Mouse (Mus musculus): ENCODE results near the gene Dcp1b. TPM values are rescaled to one million over a fixed set of nuclear protein-coding genes. Genes with fewer than 3 reads are reported as not detected.
"Not testable (repeated sequence)": the region's sequence is repeated elsewhere in the genome, so short reads cannot be mapped to it uniquely, and the experiment has no call there.

Dcp1b gene
- polyA plus RNA-seq, 1 experiment: 31.7 TPM

DNA sequence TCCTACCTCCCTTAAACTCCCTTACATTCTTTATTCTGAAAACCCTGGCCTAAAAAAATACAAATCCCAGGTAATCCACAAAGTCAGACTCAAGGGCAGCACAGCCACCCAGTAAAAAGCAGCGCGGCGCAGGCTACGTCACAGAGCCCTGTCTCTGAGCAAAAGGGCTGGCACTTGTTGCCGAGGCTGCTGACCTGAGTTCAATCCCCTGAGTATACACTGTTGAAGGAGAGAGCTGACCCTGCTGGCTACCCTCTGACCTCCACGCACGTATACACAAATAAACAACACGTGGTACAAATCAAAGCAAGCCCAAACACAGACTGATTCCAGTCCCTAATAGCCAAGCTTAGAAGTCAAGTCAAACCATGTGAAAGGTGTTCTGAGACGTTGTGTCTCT, 19.1 kb downstream of the Dcp1b start:
- DNase-seq (ENCODE audit: extremely low spot score in 1 of 2, low spot score in 1 of 2): no peak

DNA sequence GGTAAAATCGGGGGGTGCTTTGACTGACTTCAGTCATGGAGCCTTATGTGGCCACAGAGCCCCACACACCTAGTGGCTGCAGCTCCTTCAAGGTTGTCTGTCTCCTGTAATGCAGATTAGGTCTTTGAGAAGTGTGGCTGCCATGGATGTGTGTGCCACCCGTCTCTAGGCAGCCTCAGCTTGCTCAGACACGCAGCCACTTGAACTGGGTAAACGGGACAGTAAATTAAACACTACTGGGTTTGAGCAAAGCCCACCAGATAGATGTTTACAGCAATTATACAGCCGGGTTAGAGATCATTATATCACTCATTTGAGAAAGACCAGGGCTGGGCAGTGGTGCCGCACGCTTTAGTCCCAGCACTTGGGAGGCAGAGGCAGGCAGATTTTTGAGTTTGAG, 19.5 kb downstream of the Dcp1b start:
- DNase-seq (ENCODE audit: extremely low spot score in 1 of 2, low spot score in 1 of 2): no peak

DNA sequence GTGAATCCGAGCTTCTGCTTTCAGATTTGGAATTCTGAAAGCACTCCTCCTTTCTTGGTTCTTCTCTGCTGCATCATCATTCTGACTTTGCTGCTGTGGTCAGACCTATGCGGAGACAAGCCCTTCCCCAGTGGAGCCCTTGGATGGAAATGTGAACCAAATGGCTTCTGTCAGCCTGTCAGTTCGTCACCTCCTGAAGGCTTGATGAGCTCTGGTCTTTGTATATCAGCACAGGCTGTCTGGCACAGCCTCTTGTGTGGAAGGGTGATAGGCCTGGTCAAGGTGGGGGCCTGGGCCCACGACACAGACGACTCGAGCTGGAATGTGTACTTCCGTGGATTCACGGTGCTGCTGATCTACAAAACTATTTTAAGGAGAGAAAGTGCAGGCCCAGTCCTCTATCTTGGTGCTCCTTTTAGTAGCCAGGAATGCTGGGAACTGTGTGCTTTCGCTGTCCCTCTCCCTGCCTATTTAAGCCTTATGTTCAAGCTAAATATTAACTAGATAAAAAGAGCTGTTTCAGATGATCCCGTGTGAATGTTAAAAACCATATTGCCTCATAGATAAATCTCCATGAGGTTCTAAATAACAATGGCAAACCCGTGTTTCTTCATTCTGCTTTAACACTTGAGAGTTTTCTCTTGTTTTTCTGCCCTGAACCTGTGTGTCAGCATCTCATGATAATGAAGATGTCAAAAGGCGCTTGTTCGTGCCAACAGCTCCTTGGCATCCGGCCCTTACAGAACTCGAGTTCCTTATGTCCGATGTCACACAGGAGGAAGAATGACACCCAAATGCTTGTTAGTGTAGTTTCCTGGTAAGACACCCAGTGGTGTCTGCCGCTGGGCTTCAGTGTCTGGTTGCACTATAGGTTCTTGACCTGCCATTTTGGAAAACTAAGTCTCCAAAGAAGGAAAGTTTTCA, 21.6 kb downstream of the Dcp1b start, which contains the start of gene Cacna1c:
Cacna1c (minus strand) TSS at position 37 of the 924 bp plus-strand sequence.
- DNase-seq (ENCODE audit: extremely low spot score in 1 of 2, low spot score in 1 of 2): no peak

DNA sequence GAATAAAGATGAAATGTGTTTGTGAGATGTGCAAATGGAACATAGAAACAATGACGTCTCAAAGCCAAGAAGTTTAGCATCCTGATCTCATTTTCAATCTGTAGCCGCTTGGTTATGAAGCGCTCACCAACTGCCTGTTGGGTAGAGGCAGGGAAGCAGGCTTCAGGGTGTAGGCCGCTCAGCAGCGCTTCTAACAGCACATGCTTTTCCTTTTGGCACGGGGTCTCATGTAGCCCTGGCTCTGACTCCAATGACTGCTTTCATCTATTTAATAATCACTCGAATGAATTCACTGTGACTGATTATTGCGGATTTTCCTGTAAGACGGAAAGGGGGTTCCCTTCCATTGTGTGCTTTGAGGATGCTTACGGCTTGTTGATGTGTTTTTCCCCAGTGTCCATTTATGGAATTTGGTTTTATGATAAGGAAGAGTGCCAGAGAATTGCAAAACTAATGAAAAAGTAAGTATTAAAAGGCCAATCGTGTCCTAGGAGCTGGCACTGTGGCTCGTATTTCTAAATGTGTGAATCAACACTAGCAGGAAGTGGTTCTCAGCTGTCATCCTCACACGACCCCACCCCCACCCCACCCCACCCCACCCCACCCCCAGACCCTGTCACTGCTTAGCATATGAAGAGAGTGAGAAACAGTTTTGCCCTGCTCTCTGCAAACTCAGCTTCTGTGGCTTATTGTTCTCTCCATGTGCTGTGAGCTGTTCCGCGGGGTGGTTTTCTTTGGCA, 23.7 kb downstream of the Dcp1b start:
- no peak for DNase-seq (ENCODE audit: extremely low spot score in 1 of 2, low spot score in 1 of 2)

DNA sequence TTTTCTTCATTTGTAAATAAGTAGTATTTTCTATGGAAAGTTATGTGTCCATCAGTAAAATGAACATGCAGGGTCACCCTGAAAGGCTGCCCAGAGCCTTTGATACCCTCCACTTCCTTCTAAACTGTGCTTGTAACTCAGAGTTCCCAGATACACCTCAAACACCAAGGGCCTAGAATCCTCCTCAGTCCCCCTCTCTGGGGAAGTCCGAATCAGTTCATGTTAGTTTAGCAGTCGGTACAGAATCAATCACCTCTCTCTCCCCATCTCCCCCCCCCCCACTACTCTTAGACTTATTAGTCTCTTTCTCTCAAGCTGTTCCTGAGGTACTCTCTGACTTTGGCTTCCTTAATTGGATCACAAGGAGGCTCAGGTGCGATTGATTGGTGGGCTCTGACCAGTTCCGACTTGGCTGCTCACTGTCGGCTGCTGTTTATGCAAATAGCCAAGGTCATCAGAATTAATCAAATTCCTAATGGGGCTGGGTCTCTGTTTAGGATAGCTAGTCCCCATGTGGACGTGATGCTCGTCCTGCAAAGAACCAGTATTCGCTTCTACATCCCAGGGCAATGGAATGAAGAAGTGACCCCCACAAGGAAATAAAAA, 24.3 kb downstream of the Dcp1b start:
- DNase-seq (ENCODE audit: extremely low spot score in 1 of 2, low spot score in 1 of 2): no peak

DNA sequence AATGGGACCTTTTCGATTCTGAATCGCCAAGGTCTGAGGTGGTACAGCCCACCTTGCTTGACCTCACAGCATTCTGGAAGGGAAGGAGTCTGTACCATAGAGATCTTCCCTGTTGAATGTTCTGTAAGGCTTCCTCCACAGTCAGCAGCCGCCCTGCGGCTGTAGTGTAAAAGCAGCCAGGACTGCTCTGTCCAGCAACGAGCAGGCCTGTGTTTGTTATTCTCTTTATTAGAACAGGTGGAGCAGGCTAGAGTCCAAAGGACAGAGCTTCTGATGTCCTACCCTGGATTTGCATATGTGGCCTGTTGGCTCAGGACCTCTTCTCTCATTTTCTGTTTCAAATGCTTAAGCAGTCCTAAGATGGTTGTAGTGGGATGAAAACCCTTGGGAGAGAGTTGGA, 25.3 kb downstream of the Dcp1b start:
- no peak for DNase-seq (ENCODE audit: extremely low spot score in 1 of 2, low spot score in 1 of 2)

DNA sequence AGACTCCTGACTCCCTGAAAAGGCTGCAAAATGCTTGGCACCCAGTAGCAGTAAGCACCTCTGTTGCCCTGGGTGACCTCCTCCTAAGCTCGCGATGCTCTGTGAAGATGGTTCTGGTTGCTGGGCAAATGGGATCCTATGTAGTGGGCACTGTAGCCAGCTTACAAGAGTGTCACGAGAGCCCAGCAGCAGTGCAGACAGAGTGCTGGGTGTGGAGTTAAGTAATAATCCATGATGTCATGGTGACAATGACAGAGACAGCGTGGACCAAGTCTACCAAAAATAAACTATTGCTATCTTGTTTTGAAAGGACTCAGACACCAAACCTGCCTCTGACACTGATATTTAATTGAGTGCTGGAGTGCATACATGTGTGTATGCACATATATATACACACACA, 26.5 kb downstream of the Dcp1b start:
- no peak for DNase-seq (ENCODE audit: extremely low spot score in 1 of 2, low spot score in 1 of 2)

DNA sequence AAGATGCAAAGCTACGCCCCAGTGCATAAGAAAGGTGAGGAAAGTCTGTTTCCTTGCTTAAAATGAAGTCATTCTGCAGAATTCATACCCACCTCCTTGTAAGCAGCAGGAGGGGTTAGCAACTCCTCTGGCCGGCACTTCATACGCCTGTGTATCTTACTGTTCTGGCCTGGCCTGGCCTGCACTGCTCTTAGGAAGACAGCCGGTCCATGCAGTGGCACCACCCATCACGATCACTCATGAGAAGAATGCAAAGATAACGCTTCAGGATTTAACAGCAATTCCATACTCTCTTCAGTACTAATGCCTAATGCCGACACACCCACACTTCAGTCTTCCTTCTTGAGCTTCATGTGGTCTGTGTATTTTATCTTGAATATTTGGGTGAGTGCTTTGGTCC, 29.2 kb downstream of the Dcp1b start:
- DNase-seq (ENCODE audit: extremely low spot score in 1 of 2, low spot score in 1 of 2): no peak

DNA sequence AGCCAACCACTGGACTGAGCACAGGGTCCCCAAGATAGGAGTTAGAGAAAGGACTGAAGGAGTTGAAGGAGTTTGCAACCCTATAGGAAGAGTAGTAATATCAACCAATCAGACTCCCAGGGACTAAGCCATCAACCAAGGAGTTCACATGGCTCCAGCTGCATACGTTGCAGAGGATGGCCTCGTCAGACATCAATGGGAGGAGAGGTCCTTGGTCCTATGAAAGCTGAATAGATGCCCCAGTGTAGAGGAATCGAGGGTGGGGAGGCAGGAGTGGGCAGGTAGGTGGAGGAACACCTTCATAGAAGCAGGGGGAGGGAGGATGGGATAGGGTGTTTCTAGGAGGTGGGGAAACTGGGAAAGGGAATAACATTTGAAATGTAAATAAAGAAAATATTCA, 29.9 kb downstream of the Dcp1b start:
- no peak for DNase-seq (ENCODE audit: extremely low spot score in 1 of 2, low spot score in 1 of 2)

DNA sequence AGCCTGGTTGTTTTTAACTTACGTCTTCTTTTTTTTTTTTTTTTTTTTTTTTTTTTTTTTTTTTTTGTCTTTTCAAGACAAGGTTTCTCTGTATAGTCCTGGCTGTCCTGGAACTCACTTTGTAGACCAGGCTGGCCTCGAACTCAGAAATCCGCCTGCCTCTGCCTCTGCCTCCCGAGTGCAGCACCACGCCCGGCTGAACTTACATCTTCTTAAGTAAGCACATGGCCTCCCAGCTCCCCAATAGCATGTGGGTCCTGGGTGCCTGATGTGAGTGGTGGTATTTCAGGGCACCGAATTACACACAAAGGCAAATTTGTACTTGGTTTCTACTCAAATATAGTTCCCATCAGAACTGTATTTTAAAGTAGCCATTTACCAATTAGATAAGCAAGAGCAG, 31.0 kb downstream of the Dcp1b start:
- DNase-seq (ENCODE audit: extremely low spot score in 1 of 2, low spot score in 1 of 2): not testable (repeated sequence)

DNA sequence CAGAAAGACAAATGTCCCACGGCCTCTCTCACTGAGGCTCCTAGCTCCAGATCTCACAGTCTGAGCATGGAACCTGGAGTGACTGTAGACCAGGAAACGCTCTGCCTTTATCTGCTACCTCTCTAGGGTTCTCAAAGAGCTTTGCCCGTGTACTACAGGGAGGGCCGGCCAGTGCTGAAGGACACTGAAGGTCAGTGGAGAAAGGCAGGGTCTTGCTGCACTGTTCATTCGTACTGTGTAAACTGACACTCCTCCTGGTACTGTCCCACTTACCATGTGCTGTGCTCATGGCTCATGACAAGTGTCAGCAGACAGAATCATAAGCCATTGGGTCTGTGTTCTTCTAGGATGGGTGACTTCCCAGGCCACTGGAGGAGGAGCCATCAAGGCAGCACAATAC, 38.3 kb downstream of the Dcp1b start:
- no peak for DNase-seq (ENCODE audit: extremely low spot score in 1 of 2, low spot score in 1 of 2)

DNA sequence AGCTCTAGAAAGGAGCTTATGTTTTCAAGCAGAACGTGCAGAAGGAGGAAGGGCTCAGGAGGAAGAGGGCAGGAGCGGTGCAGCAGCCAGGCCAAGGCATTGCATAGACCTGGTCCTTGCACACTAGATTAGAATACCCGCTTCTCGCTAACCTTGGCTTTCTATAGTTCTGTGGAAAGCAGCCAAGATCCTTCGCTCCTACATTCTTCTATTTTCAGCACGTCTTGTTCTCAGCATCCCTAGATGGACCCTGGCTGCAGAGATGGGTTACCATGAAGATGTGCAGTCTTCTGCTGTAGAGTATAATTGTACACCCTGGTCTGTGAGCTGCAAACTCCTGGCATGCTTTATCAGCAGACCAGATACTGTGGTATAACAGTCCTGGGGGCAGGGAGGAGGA, 39.1 kb downstream of the Dcp1b start:
- DNase-seq (ENCODE audit: extremely low spot score in 1 of 2, low spot score in 1 of 2): peak in 1 of 2 experiments; percentile 50

DNA sequence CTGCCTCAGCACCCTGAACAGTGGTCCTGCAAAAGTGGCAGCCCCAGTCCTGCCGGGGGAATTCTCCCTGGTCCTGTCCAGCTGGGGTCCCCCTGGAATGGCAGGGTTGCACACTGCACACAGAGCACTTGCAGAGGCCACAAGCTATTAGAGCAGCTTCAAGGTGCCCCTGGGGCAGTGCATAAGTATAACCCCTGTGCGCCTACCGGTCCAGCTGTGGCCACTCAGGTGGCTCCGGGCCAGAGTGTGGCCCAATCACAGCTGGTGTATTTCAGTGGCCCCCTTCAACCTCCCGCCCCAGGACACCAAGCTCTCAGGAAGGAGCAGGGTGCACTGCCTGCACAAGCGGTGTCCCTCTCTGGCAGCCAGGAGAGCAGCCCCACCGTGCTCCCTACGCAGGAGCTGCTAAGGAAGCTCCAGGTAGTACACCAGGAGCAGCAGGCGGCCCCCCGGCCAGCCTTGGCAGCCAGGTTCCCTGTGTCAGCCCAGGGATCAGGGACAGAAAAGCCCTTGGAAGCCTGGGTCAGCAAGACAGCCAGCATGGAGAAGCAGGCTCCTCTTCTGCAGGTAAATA, 40.1 kb downstream of the Dcp1b start:
- no peak for DNase-seq (ENCODE audit: extremely low spot score in 1 of 2, low spot score in 1 of 2)

DNA sequence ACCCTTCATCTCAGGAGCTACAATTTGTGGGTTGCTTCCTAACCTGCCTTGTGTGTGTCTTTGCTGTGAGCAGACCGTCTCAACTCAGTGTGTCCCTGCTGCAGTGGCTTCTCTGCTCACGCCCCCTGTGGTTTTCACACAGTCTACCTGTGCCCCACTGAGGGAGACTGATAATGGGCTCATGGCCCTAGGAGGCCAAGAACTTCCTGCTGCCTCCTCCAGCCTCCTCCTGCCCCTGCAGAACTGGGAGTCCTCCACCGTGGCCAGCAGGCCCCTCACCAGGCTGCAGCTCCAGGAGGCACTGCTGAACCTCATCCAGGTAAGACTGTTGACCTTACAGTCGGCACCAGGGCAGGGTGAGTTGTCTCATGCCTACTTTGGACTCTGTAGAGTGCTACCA, 42.6 kb downstream of the Dcp1b start:
- no peak for DNase-seq (ENCODE audit: extremely low spot score in 1 of 2, low spot score in 1 of 2)

DNA sequence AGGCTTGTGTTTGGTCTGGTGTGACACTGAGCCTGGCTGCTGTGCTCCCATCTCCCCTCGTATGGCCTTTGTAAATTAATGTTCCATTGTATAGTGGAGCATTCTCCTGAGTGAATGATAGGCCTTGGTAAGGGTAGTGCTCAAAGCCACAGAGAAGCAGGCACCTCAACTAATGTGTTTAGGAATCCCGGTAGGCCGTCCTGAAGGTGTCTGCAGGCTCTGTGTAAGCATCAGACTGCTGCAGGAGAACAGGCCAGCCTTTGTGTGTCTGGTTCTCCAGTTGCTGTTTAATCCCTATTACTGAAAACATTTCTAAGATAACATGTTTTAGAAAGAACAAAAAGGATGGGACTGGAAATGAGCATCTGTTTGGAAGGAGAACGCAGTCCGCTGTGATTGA, 43.5 kb downstream of the Dcp1b start:
- no peak for DNase-seq (ENCODE audit: extremely low spot score in 1 of 2, low spot score in 1 of 2)

DNA sequence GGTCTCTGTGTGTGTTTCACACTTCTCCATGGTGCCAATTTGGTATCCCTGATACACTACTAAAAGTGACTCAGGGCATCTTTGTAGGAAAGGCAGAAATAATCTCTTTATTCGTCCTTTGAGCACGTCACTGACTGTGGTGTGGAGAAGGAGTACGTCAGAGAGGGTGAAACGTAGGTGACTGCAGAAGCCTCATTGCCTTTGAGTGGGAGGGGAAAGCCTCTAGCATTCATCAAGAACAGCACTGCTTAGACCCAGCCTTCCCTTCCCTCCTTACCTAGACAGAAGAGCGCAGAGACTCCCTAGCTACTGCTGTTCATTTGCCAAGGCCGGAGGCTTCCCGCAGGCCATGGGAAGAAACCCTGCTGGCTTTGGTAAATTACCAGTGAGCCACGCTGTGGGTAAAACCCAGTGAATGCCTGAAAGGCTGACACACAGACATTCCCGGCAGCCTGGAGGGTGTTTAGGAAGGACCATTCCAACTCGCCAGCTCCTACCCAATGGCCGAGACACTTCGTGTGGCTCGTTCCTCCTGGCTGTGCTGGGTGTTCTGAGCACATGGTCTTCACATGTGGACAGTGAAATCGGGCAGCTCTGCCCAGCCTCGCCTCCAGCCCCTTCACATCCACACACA, 44.3 kb downstream of the Dcp1b start:
- DNase-seq (ENCODE audit: extremely low spot score in 1 of 2, low spot score in 1 of 2): peak in 1 of 2 experiments; percentile 41

DNA sequence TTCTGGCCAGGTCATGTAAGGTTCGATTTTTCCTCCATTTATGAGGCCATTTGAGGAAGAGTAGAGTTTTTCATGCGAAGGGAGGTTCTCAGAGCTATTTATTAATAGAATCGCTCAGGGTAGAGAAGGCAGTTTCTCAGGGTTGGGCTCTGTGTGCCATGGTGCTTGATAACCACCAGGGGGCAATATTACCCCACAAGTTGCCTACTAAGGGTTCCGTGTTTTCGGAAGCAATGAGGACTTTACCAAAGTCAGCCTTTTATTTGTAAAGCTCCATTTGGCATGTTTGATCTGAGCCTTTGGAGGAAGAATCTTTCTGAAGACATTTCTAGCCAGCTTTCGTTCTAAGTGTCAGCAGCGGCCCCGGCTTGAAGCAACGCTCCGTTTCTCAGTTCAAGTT, 45.2 kb downstream of the Dcp1b start:
- DNase-seq (ENCODE audit: extremely low spot score in 1 of 2, low spot score in 1 of 2): peak in 1 of 2 experiments; percentile 93

DNA sequence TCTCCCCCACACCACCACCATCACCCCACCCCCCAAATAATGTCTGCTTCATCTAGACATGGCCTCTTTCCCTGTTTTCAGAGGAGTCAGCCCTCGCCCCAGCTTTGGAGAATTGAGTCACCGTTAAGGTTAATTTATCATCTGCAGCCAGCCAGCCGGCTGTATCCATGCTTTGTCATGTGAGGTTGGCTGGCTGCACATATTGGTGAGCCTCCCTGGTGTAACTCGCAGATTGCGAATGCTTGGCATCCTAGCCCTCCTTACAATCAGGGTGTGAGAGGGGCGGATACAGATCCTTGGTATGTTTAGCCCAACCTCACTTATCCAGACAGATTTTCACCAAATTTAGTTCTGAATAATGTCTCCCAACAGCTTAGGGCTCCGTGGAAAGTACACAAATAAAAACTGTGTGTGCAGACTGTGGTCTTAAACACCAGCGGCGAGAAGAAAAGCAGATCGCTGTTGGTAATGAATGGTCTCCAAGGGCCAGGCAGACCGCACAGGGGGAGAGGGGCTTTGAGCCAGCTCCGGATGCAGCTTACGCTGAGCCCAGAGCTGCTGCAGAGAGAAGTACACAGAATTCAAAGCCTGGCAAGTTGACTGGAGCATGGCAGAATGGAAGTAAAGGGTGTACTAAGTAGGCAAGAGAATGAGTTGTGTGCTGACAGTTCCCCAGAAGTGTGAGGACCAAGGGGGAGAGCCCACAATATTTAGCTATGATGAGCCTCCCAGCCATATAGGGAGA, 49.6 kb downstream of the Dcp1b start:
- DNase-seq (ENCODE audit: extremely low spot score in 1 of 2, low spot score in 1 of 2): peak in 1 of 2 experiments; percentile 55

DNA sequence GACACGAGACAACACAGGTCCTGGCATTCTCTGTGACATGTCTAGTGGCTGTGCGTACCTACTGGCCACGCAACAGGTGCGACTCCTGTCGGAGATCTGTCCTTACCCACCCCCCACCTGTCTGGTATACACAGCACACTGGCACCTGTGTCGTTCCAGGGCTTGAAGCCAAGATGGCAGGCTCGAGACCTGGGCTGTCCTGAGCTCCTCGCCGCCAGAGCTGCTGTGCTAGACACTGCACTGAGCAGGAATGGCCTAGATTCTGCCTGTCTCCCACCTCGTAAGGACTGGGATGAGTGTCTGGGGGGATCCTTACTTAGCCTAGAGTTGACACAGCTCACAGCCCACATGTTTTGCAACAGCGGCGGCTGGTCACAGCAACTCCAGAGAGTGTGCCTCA, 50.2 kb downstream of the Dcp1b start:
- no peak for DNase-seq (ENCODE audit: extremely low spot score in 1 of 2, low spot score in 1 of 2)

DNA sequence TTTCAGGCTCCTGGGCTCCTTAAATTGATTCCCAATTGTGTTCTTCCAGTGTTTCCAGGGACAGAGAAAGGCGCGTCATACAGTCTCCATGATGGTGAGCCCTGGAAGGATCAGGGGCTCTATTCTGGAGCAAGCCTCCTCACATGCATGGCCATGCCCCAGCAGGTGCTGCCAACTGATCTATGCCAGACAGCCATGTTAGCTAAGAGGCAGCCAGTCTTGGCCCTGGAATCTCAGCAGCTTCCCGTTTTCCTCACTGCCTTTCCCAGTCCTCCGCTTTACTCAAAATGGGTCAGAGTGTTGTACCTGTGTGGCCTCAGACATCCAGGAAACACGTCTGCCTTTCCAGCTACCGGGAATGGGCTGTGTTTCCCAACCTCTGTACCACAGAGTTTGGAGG, 50.7 kb downstream of the Dcp1b start:
- no peak for DNase-seq (ENCODE audit: extremely low spot score in 1 of 2, low spot score in 1 of 2)
